ENCODE assay signal across 22 mouse cellular contexts in the genomic region with DNA sequence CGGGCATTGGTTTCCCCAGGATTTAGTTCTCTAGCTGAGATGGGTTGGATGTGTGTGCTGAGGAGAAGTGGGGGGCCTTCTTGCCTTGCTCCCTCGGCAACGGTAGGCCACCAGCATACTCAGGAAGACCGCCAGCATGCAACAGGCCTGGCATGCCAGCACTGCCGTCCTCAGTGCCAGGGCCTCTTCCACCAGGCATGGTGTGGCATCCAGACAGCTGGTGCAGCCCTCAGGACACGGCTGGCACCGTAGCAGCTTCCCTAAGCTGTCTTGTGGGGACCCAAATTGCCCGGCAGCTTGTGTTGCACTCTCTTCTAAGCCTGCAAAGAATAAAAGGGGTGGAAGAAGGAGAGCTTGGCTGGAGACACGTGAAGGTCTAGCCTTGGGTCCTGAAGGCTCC. TPM values are rescaled to one million over a fixed set of nuclear protein-coding genes. Genes with fewer than 3 reads are reported as not detected.
DNase-seq lines count a peak whose midpoint lies in the region; TF ChIP-seq lines count a peak whose summit lies in the region.
"Had no signal": no experiment of that assay in that cellular context is flagged by ENCODE, and none has a peak within 500 bp of the region (broad histone marks: within the 10 kb centered on the region; RNA-seq: fewer than 3 reads in every experiment).

No protein-coding gene starts in this region.

- no peak for TF ChIP-seq CTCF in gastrocnemius, adult 2 months (IDR thresholded peaks at IDR 0.05)

- intact Hi-C loops in gastrocnemius, adult 2 months (cut with DNase I): no loop called here
- intact Hi-C loops in left cerebral cortex, postnatal 4 days (cut with DNase I): no loop called here

- peak; percentile 50 for DNase-seq in gastrocnemius, adult 2 months
- DNase-seq in gastrocnemius, postnatal 4 days (ENCODE audit: low spot score in 2 of 2): no peak
- DNase-seq in left cerebral cortex, postnatal 4 days: peak; percentile 84
- DNase-seq in left cerebral cortex, adult 11 months (ENCODE audit: low spot score): no peak
- DNase-seq in cerebellum, adult 11 months: peak; percentile 56
- DNase-seq in cerebellum, postnatal 10 days: peak; percentile 80 to 89
- DNase-seq in heart, adult 9 months (ENCODE audit: low spot score in 2 of 2): no peak
- DNase-seq in urinary bladder, postnatal 4 days (ENCODE audit: low spot score in 2 of 2): no peak
- DNase-seq: adrenal gland, postnatal 10 days; heart, postnatal 36 days; kidney, adult 11 months; kidney, postnatal 10 days; lung, adult 2 months; lung, postnatal 36 days; thymus, adult 2 months had no signal

- no peak overlapping the region for H3K27ac ChIP-seq in gastrocnemius, adult 2 months
- H3K27ac ChIP-seq: embryonic facial prominence, embryonic 10.5 days; heart, embryonic 13.5 days; layer of hippocampus, adult 2 months; left cerebral cortex, adult 2 months; limb, embryonic 10.5 days; neural tube, embryonic 13.5 days had no signal

- H3K4me3 ChIP-seq in gastrocnemius, adult 2 months: no peak overlapping the region
- H3K4me3 ChIP-seq: embryonic facial prominence, embryonic 10.5 days; heart, embryonic 13.5 days; layer of hippocampus, adult 2 months; left cerebral cortex, adult 2 months; limb, embryonic 10.5 days; neural tube, embryonic 13.5 days had no signal

RNA-seq across cellular contexts. Expression of gene Gpr179, which starts 5.5 kb away (rescaled TPM):
- total RNA-seq in gastrocnemius, adult 2 months (2021): under 1 TPM in 1 of 2 experiments, not detected in 1; 0.03 TPM
- under 1 TPM; 0.22 to 0.29 TPM for total RNA-seq in gastrocnemius, postnatal 4 days (2021)
- under 1 TPM; 0.10 to 0.24 TPM for total RNA-seq in left cerebral cortex, postnatal 4 days (2021)
- total RNA-seq: common myeloid progenitor, adult 5-6 weeks had no signal

RNA-seq across cellular contexts. Expression of gene Socs7, which starts 16.0 kb away (rescaled TPM):
- total RNA-seq in gastrocnemius, adult 2 months (2021): 10 to 100 TPM; 43.2 to 48.6 TPM
- total RNA-seq in gastrocnemius, postnatal 4 days (2021): 10 to 100 TPM; 33.4 to 34.5 TPM
- total RNA-seq in left cerebral cortex, postnatal 4 days (2021): 10 to 100 TPM; 70.6 to 71.8 TPM

RNA-seq across cellular contexts. Expression of gene Mrpl45, which starts 30.9 kb away (rescaled TPM):
- total RNA-seq in gastrocnemius, adult 2 months (2021): 10 to 100 TPM; 34.1 to 50.7 TPM
- 10 to 100 TPM; 25.9 to 31.0 TPM for total RNA-seq in gastrocnemius, postnatal 4 days (2021)
- 10 to 100 TPM; 22.8 to 23.1 TPM for total RNA-seq in left cerebral cortex, postnatal 4 days (2021)

Comparison
In these comparisons a context has a peak if more than half of its experiments do, and no peak if none do; other contexts are left out.
1. DNase-seq: peak in gastrocnemius, adult 2 months (single experiment), left cerebral cortex, postnatal 4 days (single experiment), cerebellum, adult 11 months (single experiment) and cerebellum, postnatal 10 days (2 of 2); none in gastrocnemius, postnatal 4 days (0 of 2), left cerebral cortex, adult 11 months (single experiment), heart, adult 9 months (0 of 2) and urinary bladder, postnatal 4 days (0 of 2).